Mouse (Mus musculus): ENCODE data around the gene Cacnb2. TPM values are rescaled to one million over a fixed set of nuclear protein-coding genes. Genes with fewer than 3 reads are reported as not detected.

Cacnb2 gene
- total and polyA plus RNA-seq, 3 experiments: 32.7 to 77.9 (median 72.2) TPM

DNA sequence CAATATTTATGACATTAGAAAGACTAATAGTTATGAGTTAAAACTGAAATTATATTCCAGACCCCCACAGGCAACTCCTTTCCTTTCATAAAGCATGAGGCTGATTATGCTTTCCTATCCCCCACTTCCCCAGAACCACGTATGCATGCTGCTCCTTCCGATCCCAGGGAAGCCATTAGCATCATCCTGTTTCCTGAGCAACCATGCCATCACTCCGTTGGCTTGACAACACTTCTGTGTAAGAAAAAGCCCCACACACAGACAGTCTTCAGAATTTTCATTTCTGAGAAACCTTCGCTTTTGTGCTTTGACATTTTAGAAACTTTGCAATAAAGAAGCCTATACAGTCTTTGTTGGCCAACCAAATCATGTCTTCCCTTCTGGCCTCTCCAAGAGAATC lies 393.1 kb downstream of the Cacnb2 start:
- TF ChIP-seq POLR2A (IDR thresholded peaks at IDR 0.05; ENCODE audit: insufficient read depth, low read depth, low read length) (no peak), CTCF (IDR thresholded peaks at IDR 0.05) (no peak), EP300 (IDR thresholded peaks at IDR 0.05; ENCODE audit: insufficient read depth, low read depth, low read length) (no peak)
- WGBS: 82% methylated on average over 4 of the region's 4 CpGs
- no peak overlapping the region for H3K4me3 ChIP-seq
- intact Hi-C loops (cut with DNase I): no loop called here
- H3K27ac ChIP-seq: no peak overlapping the region
- H3K27me3 ChIP-seq (ENCODE audit: control insufficient read depth, insufficient read depth, low read length): no peaks in the 10 kb centered on the region
- no peaks in the 10 kb centered on the region for H3K4me1 ChIP-seq (ENCODE audit: control insufficient read depth, insufficient read depth, low read length)
- no peak overlapping the region for H3K9ac ChIP-seq (ENCODE audit: low read depth, low read length)
- H3K36me3 ChIP-seq (ENCODE audit: control insufficient read depth, insufficient read depth, low read length): no peaks in the 10 kb centered on the region
- no peaks in the 10 kb centered on the region for H3K79me2 ChIP-seq (replicated peaks; ENCODE audit: control insufficient read depth, insufficient read depth, low read length)
- DNase-seq: no peak

GRCm38 (mm10) chr2:14997836-14998235 lies 394.9 kb downstream of the Cacnb2 start:
- TF ChIP-seq POLR2A (IDR thresholded peaks at IDR 0.05; ENCODE audit: insufficient read depth, low read depth, low read length) (no peak), EP300 (IDR thresholded peaks at IDR 0.05; ENCODE audit: insufficient read depth, low read depth, low read length) (no peak), CTCF (IDR thresholded peaks at IDR 0.05) (no peak)
- H3K36me3 ChIP-seq (ENCODE audit: control insufficient read depth, insufficient read depth, low read length): no peaks in the 10 kb centered on the region
- no peak overlapping the region for H3K27ac ChIP-seq
- no peak for DNase-seq
- intact Hi-C loops (cut with DNase I): no loop called here
- H3K4me3 ChIP-seq: no peak overlapping the region
- no peak overlapping the region for H3K9ac ChIP-seq (ENCODE audit: low read depth, low read length)
- H3K27me3 ChIP-seq (ENCODE audit: control insufficient read depth, insufficient read depth, low read length): no peaks in the 10 kb centered on the region
- no peaks in the 10 kb centered on the region for H3K4me1 ChIP-seq (ENCODE audit: control insufficient read depth, insufficient read depth, low read length)
- H3K79me2 ChIP-seq (replicated peaks; ENCODE audit: control insufficient read depth, insufficient read depth, low read length): no peaks in the 10 kb centered on the region
- whole genome bisulfite sequencing: 59% methylated on average over 5 of the region's 5 CpGs

GRCm38 (mm10) chr2:15007531-15007930 lies 404.6 kb downstream of the Cacnb2 start:
- Histone ChIP-seq H3K79me2 (replicated peaks; ENCODE audit: control insufficient read depth, insufficient read depth, low read length) (no peaks in the 10 kb centered on the region), H3K9ac (ENCODE audit: low read depth, low read length) (no peak overlapping the region), H3K27me3 (ENCODE audit: control insufficient read depth, insufficient read depth, low read length) (no peaks in the 10 kb centered on the region), H3K27ac (no peak overlapping the region), H3K4me1 (ENCODE audit: control insufficient read depth, insufficient read depth, low read length) (no peaks in the 10 kb centered on the region), H3K4me3 (no peak overlapping the region), H3K36me3 (ENCODE audit: control insufficient read depth, insufficient read depth, low read length) (no peaks in the 10 kb centered on the region)
- DNase-seq: no peak
- 90% methylated on average over 3 of the region's 3 CpGs for WGBS
- intact Hi-C loops (cut with DNase I): no loop called here
- no peak for TF ChIP-seq POLR2A (IDR thresholded peaks at IDR 0.05; ENCODE audit: insufficient read depth, low read depth, low read length)
- no peak for TF ChIP-seq EP300 (IDR thresholded peaks at IDR 0.05; ENCODE audit: insufficient read depth, low read depth, low read length)
- TF ChIP-seq CTCF (IDR thresholded peaks at IDR 0.05): no peak

- H3K27ac ChIP-seq: no peak overlapping the region
- no peaks in the 10 kb centered on the region for H3K4me1 ChIP-seq (ENCODE audit: control insufficient read depth, insufficient read depth, low read length)
- no peaks in the 10 kb centered on the region for H3K79me2 ChIP-seq (replicated peaks; ENCODE audit: control insufficient read depth, insufficient read depth, low read length)
- 97% methylated on average over 1 of the region's 1 CpGs for WGBS
- intact Hi-C loops (cut with DNase I): no loop called here
- H3K27me3 ChIP-seq (ENCODE audit: control insufficient read depth, insufficient read depth, low read length): no peaks in the 10 kb centered on the region
- DNase-seq: no peak
- no peak for TF ChIP-seq EP300 (IDR thresholded peaks at IDR 0.05; ENCODE audit: insufficient read depth, low read depth, low read length)
- TF ChIP-seq POLR2A (IDR thresholded peaks at IDR 0.05; ENCODE audit: insufficient read depth, low read depth, low read length): no peak
- no peak for TF ChIP-seq CTCF (IDR thresholded peaks at IDR 0.05)
- H3K4me3 ChIP-seq: no peak overlapping the region
- no peak overlapping the region for H3K9ac ChIP-seq (ENCODE audit: low read depth, low read length)
- no peaks in the 10 kb centered on the region for H3K36me3 ChIP-seq (ENCODE audit: control insufficient read depth, insufficient read depth, low read length)
Observed at GRCm38 (mm10) chr2:15008072-15008471, 405.2 kb downstream of the Cacnb2 start.

DNA sequence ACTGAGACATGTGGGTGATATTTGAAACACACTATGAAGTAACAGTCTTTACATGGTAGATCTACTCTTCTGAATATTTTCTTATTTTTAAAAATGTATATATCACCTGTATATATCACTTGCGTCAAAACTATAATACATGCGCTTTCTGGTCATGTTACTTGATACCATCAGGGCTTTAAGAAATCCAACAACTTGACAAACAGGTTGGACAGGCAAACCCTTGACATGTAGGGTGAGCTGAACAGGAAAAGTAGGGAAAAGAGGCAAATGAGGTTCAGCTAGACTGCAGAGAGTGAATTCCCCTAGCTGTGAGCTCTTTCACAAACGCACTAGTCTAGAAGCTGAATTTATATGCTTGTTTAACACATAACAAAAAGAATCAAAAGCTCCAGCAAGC lies 423.9 kb downstream of the Cacnb2 start:
- H3K36me3 ChIP-seq (ENCODE audit: control insufficient read depth, insufficient read depth, low read length): no peaks in the 10 kb centered on the region
- no peak for DNase-seq
- no peak overlapping the region for H3K9ac ChIP-seq (ENCODE audit: low read depth, low read length)
- H3K4me3 ChIP-seq: no peak overlapping the region
- 95% methylated on average over 3 of the region's 3 CpGs for WGBS
- no peaks in the 10 kb centered on the region for H3K27me3 ChIP-seq (ENCODE audit: control insufficient read depth, insufficient read depth, low read length)
- H3K4me1 ChIP-seq (ENCODE audit: control insufficient read depth, insufficient read depth, low read length): no peaks in the 10 kb centered on the region
- intact Hi-C loops (cut with DNase I): no loop called here
- TF ChIP-seq POLR2A (IDR thresholded peaks at IDR 0.05; ENCODE audit: insufficient read depth, low read depth, low read length) (no peak), EP300 (IDR thresholded peaks at IDR 0.05; ENCODE audit: insufficient read depth, low read depth, low read length) (no peak), CTCF (IDR thresholded peaks at IDR 0.05) (no peak)
- H3K27ac ChIP-seq: no peak overlapping the region
- H3K79me2 ChIP-seq (replicated peaks; ENCODE audit: control insufficient read depth, insufficient read depth, low read length): no peaks in the 10 kb centered on the region

DNA sequence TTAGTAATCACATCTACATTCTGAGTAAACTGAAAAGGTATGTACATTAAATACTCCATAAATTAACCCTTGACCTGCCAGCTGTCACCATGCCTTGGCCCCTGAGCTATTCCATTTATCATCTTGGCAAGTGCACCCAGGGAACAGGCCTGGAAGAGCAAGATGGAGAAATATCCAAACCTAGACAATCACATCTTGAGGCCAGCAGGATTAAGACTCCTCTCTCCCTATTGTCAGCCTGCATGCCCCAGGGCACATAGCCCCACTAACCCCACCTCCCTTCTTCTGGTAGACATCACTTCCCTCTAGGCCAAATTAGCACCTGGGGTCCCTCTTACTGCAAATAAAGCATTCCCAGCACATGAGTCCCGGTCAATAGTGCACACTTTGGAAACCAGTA lies 424.9 kb downstream of the Cacnb2 start:
- Histone ChIP-seq H3K4me3 (no peak overlapping the region), H3K27ac (no peak overlapping the region), H3K36me3 (ENCODE audit: control insufficient read depth, insufficient read depth, low read length) (no peaks in the 10 kb centered on the region), H3K27me3 (ENCODE audit: control insufficient read depth, insufficient read depth, low read length) (no peaks in the 10 kb centered on the region), H3K4me1 (ENCODE audit: control insufficient read depth, insufficient read depth, low read length) (no peaks in the 10 kb centered on the region), H3K9ac (ENCODE audit: low read depth, low read length) (no peak overlapping the region), H3K79me2 (replicated peaks; ENCODE audit: control insufficient read depth, insufficient read depth, low read length) (no peaks in the 10 kb centered on the region)
- WGBS: 97% methylated on average over 1 of the region's 1 CpGs
- TF ChIP-seq CTCF (IDR thresholded peaks at IDR 0.05): no peak
- TF ChIP-seq EP300 (IDR thresholded peaks at IDR 0.05; ENCODE audit: insufficient read depth, low read depth, low read length): no peak
- TF ChIP-seq POLR2A (IDR thresholded peaks at IDR 0.05; ENCODE audit: insufficient read depth, low read depth, low read length): no peak
- intact Hi-C loops (cut with DNase I): no loop called here
- DNase-seq: no peak

Other genes with a start within 250 kb of the Cacnb2 start
- under 1 TPM; 0.08 to 0.32 TPM for gene Slc39a12, start 214.8 kb upstream of the Cacnb2 start, total RNA-seq (2021)
- gene Slc39a12, start 214.8 kb upstream of the Cacnb2 start, polyA plus RNA-seq (2012; rRNA removed): not detected in 2 replicates